Mouse (Mus musculus) myocyte (in vitro differentiated cells): ENCODE results near the gene Zfp821. TPM values are rescaled to one million over a fixed set of nuclear protein-coding genes. Genes with fewer than 3 reads are reported as not detected.

Experiments
- H3K27me3 ChIP-seq: one replicate; pipeline ENCODE4 v1.6.1; 2011; ENCODE audit not compliant: control insufficient read depth, insufficient read depth, insufficient read length
- H3K36me3 ChIP-seq: one replicate; pipeline ENCODE4 v1.6.1; 2011; ENCODE audit not compliant: control insufficient read depth, insufficient read depth
- H3K4me2 ChIP-seq: one replicate; pipeline ENCODE4 v1.6.1; 2011; ENCODE audit warnings: low read depth, control low read depth
- H3K4me3 ChIP-seq: one replicate; pipeline ENCODE4 v1.5.1; 2011; ENCODE audit warnings: mild to moderate bottlenecking, control low read depth, moderate library complexity
- H3K79me2 ChIP-seq: one replicate; pipeline ENCODE4 v1.6.1; 2011; ENCODE audit not compliant: control insufficient read depth, insufficient read depth
- H3ac ChIP-seq: one replicate; pipeline ENCODE4 v1.6.1; 2011; ENCODE audit not compliant: control insufficient read depth, insufficient read length
- CEBPB ChIP-seq: IDR thresholded peaks from 2 replicates; pipeline ENCODE4 v1.6.1; 2011; ENCODE audit warnings: mild to moderate bottlenecking, moderate library complexity; ENCODE audit not compliant: poor library complexity, insufficient read depth, severe bottlenecking
- E2F4 ChIP-seq: IDR thresholded peaks from one replicate; pipeline ENCODE4 v1.6.1; 2011; ENCODE audit warnings: mild to moderate bottlenecking, control low read depth, moderate library complexity; ENCODE audit not compliant: insufficient read depth
- MAX ChIP-seq: IDR thresholded peaks from one replicate; pipeline ENCODE4 v1.6.1; 2011; ENCODE audit warnings: low read depth, mild to moderate bottlenecking, control low read depth
- MYOD1 ChIP-seq, 3 experiments: IDR thresholded peaks; one replicate each; pipeline ENCODE4 v1.6.1; 2011; ENCODE audit warnings: control low read depth in 2 of 3, low read depth in 2 of 3, mild to moderate bottlenecking in 2 of 3, moderate library complexity in 1 of 3; ENCODE audit not compliant: insufficient read length in 2 of 3, control insufficient read depth in 1 of 3
- MYOG ChIP-seq, 3 experiments: IDR thresholded peaks; one replicate each; pipeline ENCODE4 v1.6.1; 2011; ENCODE audit warnings: control low read depth in 2 of 3, low read depth in 2 of 3, mild to moderate bottlenecking in 2 of 3; ENCODE audit not compliant: insufficient read length in 2 of 3, control insufficient read depth in 1 of 3, insufficient read depth in 1 of 3
- POLR2A ChIP-seq: IDR thresholded peaks from one replicate; pipeline ENCODE4 v1.6.1; 2011; ENCODE audit warnings: low read depth, mild to moderate bottlenecking, control low read depth, moderate library complexity; ENCODE audit not compliant: insufficient read length
- POLR2AphosphoS2 ChIP-seq: IDR thresholded peaks from one replicate; pipeline ENCODE4 v1.6.1; 2011; ENCODE audit warnings: low read depth, control low read depth; ENCODE audit not compliant: insufficient read length
- REST ChIP-seq: IDR thresholded peaks from one replicate; pipeline ENCODE4 v1.6.1; 2011; ENCODE audit warnings: mild to moderate bottlenecking, control low read depth, moderate library complexity; ENCODE audit not compliant: insufficient read depth, insufficient read length
- SRF ChIP-seq: IDR thresholded peaks from one replicate; pipeline ENCODE4 v1.6.1; 2011; ENCODE audit warnings: low read depth; ENCODE audit not compliant: control insufficient read depth, insufficient read length
- TCF12 ChIP-seq: IDR thresholded peaks from one replicate; pipeline ENCODE4 v1.6.1; 2011; ENCODE audit warnings: mild to moderate bottlenecking, control low read depth; ENCODE audit not compliant: poor library complexity, insufficient read depth, severe bottlenecking
- TCF3 ChIP-seq: IDR thresholded peaks from one replicate; pipeline ENCODE4 v1.6.1; 2011; ENCODE audit warnings: low read depth, control low read depth; ENCODE audit not compliant: insufficient read length
- USF1 ChIP-seq: IDR thresholded peaks from one replicate; pipeline ENCODE4 v1.6.1; 2011; ENCODE audit warnings: low read depth, mild to moderate bottlenecking, control low read depth, moderate library complexity
- polyA plus RNA-seq: library from polyadenylated mRNA; unstranded; fragments of >200 nt; fragmentation: generic; extraction: Trizol; gene quantifications from one replicate; pipeline ENCODE4 v1.2.1, GENCODE M21; 2012; ENCODE audit warnings: missing spikeins

The Zfp821 gene
- polyA plus RNA-seq, 1 experiment: 10.7 TPM

- no peaks in the 10 kb centered on the region for H3K79me2 ChIP-seq
- H3K4me3 ChIP-seq: no peak overlapping the region
- H3K36me3 ChIP-seq: no peaks in the 10 kb centered on the region
- no peak overlapping the region for H3K4me2 ChIP-seq
- H3ac ChIP-seq: no peak overlapping the region
- H3K27me3 ChIP-seq: no peaks in the 10 kb centered on the region
- TF ChIP-seq POLR2A: no peak
- no peak for TF ChIP-seq MAX
- TF ChIP-seq USF1: no peak
- TF ChIP-seq CEBPB: no peak
- TF ChIP-seq REST: no peak
- no peak for TF ChIP-seq SRF
- no peak for TF ChIP-seq MYOD1 (IDR thresholded peaks at IDR 0.05; ENCODE audit: control insufficient read depth in 1 of 3, insufficient read length in 2 of 3, low read depth in 2 of 3)
- no peak for TF ChIP-seq TCF12
- TF ChIP-seq MYOG (IDR thresholded peaks at IDR 0.05; ENCODE audit: control insufficient read depth in 1 of 3, insufficient read depth in 1 of 3, insufficient read length in 2 of 3, low read depth in 2 of 3): no peak
- no peak for TF ChIP-seq POLR2AphosphoS2
- no peak for TF ChIP-seq E2F4
- no peak for TF ChIP-seq TCF3
These were observed 67.8 kb downstream of the Zfp821 start for GRCm38 (mm10) chr8:109773154-109773553.

Other genes starting within 250 kb of the Zfp821 start
- not detected for gene Pmfbp1, start 211.5 kb upstream of the Zfp821 start, polyA plus RNA-seq
- 19.3 TPM for gene Dhx38, start 139.7 kb upstream of the Zfp821 start, polyA plus RNA-seq
- gene Txnl4b, start 139.7 kb upstream of the Zfp821 start, polyA plus RNA-seq: 6.9 TPM
- not detected for gene Hp, start 126.4 kb upstream of the Zfp821 start, polyA plus RNA-seq
- 16.7 TPM for gene Dhodh, start 96.9 kb upstream of the Zfp821 start, polyA plus RNA-seq
- gene Pkd1l3, start 91.0 kb upstream of the Zfp821 start, polyA plus RNA-seq: 0.14 TPM
- gene Ist1, start 12.3 kb upstream of the Zfp821 start, polyA plus RNA-seq: 44.1 TPM
- gene Atxn1l, start 32.2 kb downstream of the Zfp821 start, polyA plus RNA-seq: 11.0 TPM
- gene Ap1g1, start 73.0 kb downstream of the Zfp821 start, polyA plus RNA-seq: 21.1 TPM
- 1.7 TPM for gene Phlpp2, start 163.0 kb downstream of the Zfp821 start, polyA plus RNA-seq